Mouse (Mus musculus) left cerebral cortex, adult 11 months (tissue): ENCODE results near the gene Ttll11.
A peak's percentile ranks its signal among the peaks of the same experiment; 100 is the strongest.

ENCODE experiments used
- DNase-seq: peaks from one replicate; pipeline ENCODE4 v3.0.0; 2022; ENCODE audit warnings: low spot score

Gene Ttll11

GRCm38 (mm10) chr2:35852164-35852509 is 127.6 kb downstream of the Ttll11 start:
- DNase-seq, result no peak

- DNase-seq, result no peak
Measured at GRCm38 (mm10) chr2:35851420-35852163, 128.1 kb downstream of the Ttll11 start.

GRCm38 (mm10) chr2:35849632-35850230 is 130.0 kb downstream of the Ttll11 start:
- DNase-seq, result no peak

- DNase-seq, result peak; percentile 76
Measured at GRCm38 (mm10) chr2:35845611-35846504, 133.9 kb downstream of the Ttll11 start.

- DNase-seq, result no peak
Measured at GRCm38 (mm10) chr2:35843896-35844690, 135.6 kb downstream of the Ttll11 start.

GRCm38 (mm10) chr2:35842780-35843474 is 136.8 kb downstream of the Ttll11 start:
- DNase-seq, result peak; percentile 30

GRCm38 (mm10) chr2:35841841-35842420 is 137.8 kb downstream of the Ttll11 start:
- DNase-seq, result no peak

GRCm38 (mm10) chr2:35840956-35841816 is 138.5 kb downstream of the Ttll11 start:
- no peak for DNase-seq

- no peak for DNase-seq
Measured at GRCm38 (mm10) chr2:35838751-35839479, 140.8 kb downstream of the Ttll11 start.

GRCm38 (mm10) chr2:35834198-35834913 is 145.4 kb downstream of the Ttll11 start:
- DNase-seq, result no peak

- DNase-seq, result no peak
Measured at GRCm38 (mm10) chr2:35833546-35833945, 146.2 kb downstream of the Ttll11 start.

- DNase-seq, result no peak
Measured at GRCm38 (mm10) chr2:35832742-35833425, 146.8 kb downstream of the Ttll11 start.

GRCm38 (mm10) chr2:35831904-35832581 is 147.7 kb downstream of the Ttll11 start:
- DNase-seq, result no peak

- no peak for DNase-seq
Measured at GRCm38 (mm10) chr2:35830966-35831903, 148.5 kb downstream of the Ttll11 start.

- no peak for DNase-seq
Measured at GRCm38 (mm10) chr2:35829136-35829535, 150.6 kb downstream of the Ttll11 start.

GRCm38 (mm10) chr2:35827886-35828285 is 151.8 kb downstream of the Ttll11 start:
- no peak for DNase-seq
